Mouse (Mus musculus): ENCODE data around the gene Cnih3. TPM values are rescaled to one million over a fixed set of nuclear protein-coding genes. Genes with fewer than 3 reads are reported as not detected.

Gene Cnih3
- total and polyA plus RNA-seq, 2 experiments from 2014 or later, result 22.5 to 35.7 TPM

DNA sequence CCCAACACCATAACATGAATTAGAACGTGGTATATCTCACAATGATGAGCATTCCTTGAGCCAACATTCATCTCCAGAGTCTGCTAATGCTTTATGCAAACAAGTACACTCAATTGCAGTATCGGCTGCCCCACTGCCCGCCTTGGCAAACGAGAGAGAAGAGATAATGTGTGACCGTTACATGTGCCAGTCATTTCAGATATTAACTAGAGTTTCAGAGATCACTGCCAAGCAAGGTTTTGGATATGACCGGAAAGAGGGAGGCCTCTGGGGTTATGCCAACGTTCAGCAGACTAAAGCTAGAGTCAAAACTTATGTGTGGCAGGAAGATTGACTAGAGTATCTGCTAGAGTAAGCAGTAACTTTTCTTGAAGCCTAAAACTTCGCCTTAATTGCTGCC lies 123.7 kb downstream of the Cnih3 start:
- H3K4me2 ChIP-seq (ENCODE audit: low read depth, low read length, poor library complexity, severe bottlenecking), result no peak overlapping the region
- peaks cover 4% of the 10 kb centered on the region; the same call in 1 of the 2 replicates for H3K9me3 ChIP-seq (ENCODE audit: low read length)
- no peaks in the 10 kb centered on the region for H3K36me3 ChIP-seq (ENCODE audit: insufficient read depth, low read length)
- TF ChIP-seq CTCF (IDR thresholded peaks at IDR 0.05), result no peak
- no peaks in the 10 kb centered on the region for H3K27me3 ChIP-seq (ENCODE audit: insufficient read depth, low read length)
- H3K4me3 ChIP-seq (ENCODE audit: low read depth, low read length), result no peak overlapping the region
- no peak overlapping the region for H3K27ac ChIP-seq (ENCODE audit: low read depth, low read length)
- DNase-seq (ENCODE audit: low spot score) (peak; percentile 42), ATAC-seq (ENCODE audit: low FRiP score) (no peak)
- H3K9ac ChIP-seq (replicated peaks; ENCODE audit: low read length, poor library complexity, severe bottlenecking), result no peak overlapping the region
- 81% methylated on average over 8 of the region's 8 CpGs for WGBS
- H3K4me1 ChIP-seq (ENCODE audit: insufficient read depth, low read length), result no peaks in the 10 kb centered on the region; the same call in 1 of the 2 replicates

DNA sequence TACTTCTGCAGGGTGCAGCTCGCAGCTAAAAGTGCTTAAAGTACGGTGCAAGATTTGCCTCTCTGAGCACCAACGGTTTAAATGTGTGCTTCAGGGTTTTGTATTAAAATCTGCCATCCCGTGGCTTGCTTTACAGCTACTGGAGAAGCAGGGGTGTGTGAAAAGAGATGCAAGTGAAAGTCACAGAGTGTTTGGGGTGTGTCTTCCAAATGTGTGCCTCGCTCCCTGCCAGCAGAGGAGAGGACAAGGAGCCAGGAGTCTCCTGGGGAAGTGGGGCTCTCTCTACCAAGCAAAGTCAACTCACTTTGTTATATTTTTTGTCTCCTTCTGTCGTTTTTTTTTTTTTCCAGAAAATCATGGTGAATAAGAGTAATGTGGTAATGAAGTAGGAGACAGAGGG lies 124.1 kb downstream of the Cnih3 start:
- Histone ChIP-seq H3K4me1 (ENCODE audit: insufficient read depth, low read length) (no peaks in the 10 kb centered on the region; the same call in 1 of the 2 replicates), H3K4me3 (ENCODE audit: low read depth, low read length) (no peak overlapping the region), H3K9me3 (ENCODE audit: low read length) (peaks cover under 1% of the 10 kb centered on the region; the same call in 1 of the 2 replicates), H3K36me3 (ENCODE audit: insufficient read depth, low read length) (no peaks in the 10 kb centered on the region), H3K27me3 (ENCODE audit: insufficient read depth, low read length) (no peaks in the 10 kb centered on the region), H3K9ac (replicated peaks; ENCODE audit: low read length, poor library complexity, severe bottlenecking) (no peak overlapping the region), H3K27ac (ENCODE audit: low read depth, low read length) (no peak overlapping the region), H3K4me2 (ENCODE audit: low read depth, low read length, poor library complexity, severe bottlenecking) (no peak overlapping the region)
- no peak for TF ChIP-seq CTCF (IDR thresholded peaks at IDR 0.05)
- 70% methylated on average over 6 of the region's 6 CpGs for WGBS
- ATAC-seq (ENCODE audit: low FRiP score), result no peak
- no peak for DNase-seq (ENCODE audit: low spot score)

DNA sequence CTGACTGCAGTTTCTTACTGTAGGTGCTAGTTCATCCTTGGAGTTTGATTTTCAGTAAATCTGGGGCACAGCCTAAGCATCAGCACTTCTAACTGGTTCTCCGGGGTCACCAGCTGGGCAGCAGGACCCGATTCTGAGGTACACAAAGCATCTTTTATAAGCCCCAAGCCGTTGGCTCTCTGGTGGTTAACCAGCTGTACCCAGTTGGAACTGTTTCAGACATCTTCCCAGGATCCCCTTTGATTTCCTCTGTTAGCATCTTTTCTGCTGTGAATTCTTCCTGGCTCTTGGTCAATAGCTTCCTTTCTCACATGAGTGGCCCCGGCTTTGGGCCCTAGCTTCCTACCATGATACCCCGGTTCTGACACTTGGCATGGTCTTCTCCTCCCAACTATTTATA lies 132.3 kb downstream of the Cnih3 start:
- Histone ChIP-seq H3K36me3 (ENCODE audit: insufficient read depth, low read length) (no peaks in the 10 kb centered on the region), H3K27me3 (ENCODE audit: insufficient read depth, low read length) (no peaks in the 10 kb centered on the region), H3K9ac (replicated peaks; ENCODE audit: low read length, poor library complexity, severe bottlenecking) (no peak overlapping the region), H3K4me3 (ENCODE audit: low read depth, low read length) (no peak overlapping the region), H3K4me2 (ENCODE audit: low read depth, low read length, poor library complexity, severe bottlenecking) (no peak overlapping the region), H3K27ac (ENCODE audit: low read depth, low read length) (no peak overlapping the region), H3K4me1 (ENCODE audit: insufficient read depth, low read length) (no peaks in the 10 kb centered on the region; the same call in 1 of the 2 replicates), H3K9me3 (ENCODE audit: low read length) (no peaks in the 10 kb centered on the region)
- DNase-seq (ENCODE audit: low spot score) (peak; percentile 73), ATAC-seq (ENCODE audit: low FRiP score) (no peak)
- TF ChIP-seq CTCF (IDR thresholded peaks at IDR 0.05), result no peak
- WGBS, result 60% methylated on average over 5 of the region's 5 CpGs

DNA sequence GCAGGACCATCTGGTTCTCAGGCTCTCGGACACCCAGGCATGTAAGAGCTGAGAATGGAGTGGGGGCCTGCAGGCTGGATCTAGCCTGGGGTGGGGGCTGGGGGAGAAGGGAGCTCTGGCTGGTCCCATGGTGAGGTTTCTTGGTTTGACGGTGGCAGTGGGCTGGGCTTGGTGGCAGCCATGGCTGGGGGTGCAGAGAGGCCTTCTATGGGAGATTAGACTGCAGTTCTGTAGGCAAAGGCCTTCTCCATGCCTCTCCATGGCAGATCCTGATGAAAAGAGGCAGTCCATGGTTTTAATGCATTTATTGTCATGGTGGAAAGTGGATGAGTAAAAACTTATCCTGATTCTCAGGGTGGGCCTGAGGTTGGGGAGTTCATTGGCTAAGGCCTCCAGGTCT lies 151.0 kb downstream of the Cnih3 start:
- WGBS, result 97% methylated on average over 2 of the region's 2 CpGs
- no peak for ATAC-seq (ENCODE audit: low FRiP score)

DNA sequence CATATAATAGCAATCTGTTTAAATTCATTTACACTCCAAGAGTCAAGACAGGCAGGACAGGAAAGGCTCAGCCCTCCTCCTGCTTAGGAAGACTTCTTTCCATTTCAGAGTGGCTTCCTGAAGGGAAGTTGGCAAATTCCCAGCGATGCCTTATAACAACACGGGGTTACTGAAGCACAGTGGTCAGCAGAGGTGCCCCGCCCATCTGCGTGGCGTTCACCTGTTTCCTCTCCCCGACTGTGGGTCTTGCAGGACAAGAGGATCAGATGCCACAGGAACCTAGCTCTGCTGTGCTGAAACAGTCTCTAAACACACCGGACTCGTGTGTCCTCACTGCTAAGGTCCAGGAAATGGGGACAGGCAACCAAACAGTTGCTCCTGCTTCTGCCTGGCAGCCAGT lies 152.9 kb downstream of the Cnih3 start:
- TF ChIP-seq CTCF (IDR thresholded peaks at IDR 0.05), result no peak
- DNase-seq (ENCODE audit: low spot score), result no peak
- Histone ChIP-seq H3K9me3 (ENCODE audit: low read length) (no peaks in the 10 kb centered on the region), H3K27me3 (ENCODE audit: insufficient read depth, low read length) (no peaks in the 10 kb centered on the region), H3K36me3 (ENCODE audit: insufficient read depth, low read length) (no peaks in the 10 kb centered on the region), H3K27ac (ENCODE audit: low read depth, low read length) (no peak overlapping the region), H3K4me3 (ENCODE audit: low read depth, low read length) (no peak overlapping the region), H3K4me2 (ENCODE audit: low read depth, low read length, poor library complexity, severe bottlenecking) (no peak overlapping the region), H3K9ac (replicated peaks; ENCODE audit: low read length, poor library complexity, severe bottlenecking) (no peak overlapping the region), H3K4me1 (ENCODE audit: insufficient read depth, low read length) (no peaks in the 10 kb centered on the region)
- WGBS, result 69% methylated on average over 8 of the region's 8 CpGs
- ATAC-seq (ENCODE audit: low FRiP score), result no peak

More for the DNA sequence above, 151.0 kb downstream of the Cnih3 start:
- no peak overlapping the region for H3K4me2 ChIP-seq (ENCODE audit: low read depth, low read length, poor library complexity, severe bottlenecking)
- H3K36me3 ChIP-seq (ENCODE audit: insufficient read depth, low read length), result no peaks in the 10 kb centered on the region
- no peak overlapping the region for H3K27ac ChIP-seq (ENCODE audit: low read depth, low read length)
- no peak overlapping the region for H3K4me3 ChIP-seq (ENCODE audit: low read depth, low read length)
- no peaks in the 10 kb centered on the region for H3K27me3 ChIP-seq (ENCODE audit: insufficient read depth, low read length)
- no peak overlapping the region for H3K9ac ChIP-seq (replicated peaks; ENCODE audit: low read length, poor library complexity, severe bottlenecking)
- no peak for DNase-seq (ENCODE audit: low spot score)
- no peak for TF ChIP-seq CTCF (IDR thresholded peaks at IDR 0.05)
- no peaks in the 10 kb centered on the region for H3K9me3 ChIP-seq (ENCODE audit: low read length)
- no peaks in the 10 kb centered on the region for H3K4me1 ChIP-seq (ENCODE audit: insufficient read depth, low read length)

Other genes with a start within 250 kb of the Cnih3 start
- gene Nvl, start 208.4 kb upstream of the Cnih3 start, total RNA-seq (2014; rRNA removed), result 25.6 and 36.3 TPM in 2 replicates
- gene Nvl, start 208.4 kb upstream of the Cnih3 start, polyA plus RNA-seq (2015; fragmentation: Nextera tagmentation; extraction: Ambion mirVana), result 29.4 and 32.7 TPM in 2 replicates
- gene Cnih4, start 207.9 kb upstream of the Cnih3 start, total RNA-seq (2014; rRNA removed), result 11.9 and 17.4 TPM in 2 replicates
- 43.1 and 45.7 TPM in 2 replicates for gene Cnih4, start 207.9 kb upstream of the Cnih3 start, polyA plus RNA-seq (2015; fragmentation: Nextera tagmentation; extraction: Ambion mirVana)
- 49.6 and 66.9 TPM in 2 replicates for gene Wdr26, start 140.6 kb upstream of the Cnih3 start, total RNA-seq (2014; rRNA removed)
- 31.4 and 44.1 TPM in 2 replicates for gene Wdr26, start 140.6 kb upstream of the Cnih3 start, polyA plus RNA-seq (2015; fragmentation: Nextera tagmentation; extraction: Ambion mirVana)
- 0.14 and 0.33 TPM in 2 replicates for gene Ccdc121, start 158.8 kb downstream of the Cnih3 start, total RNA-seq (2014; rRNA removed)
- gene Ccdc121, start 158.8 kb downstream of the Cnih3 start, polyA plus RNA-seq (2015; fragmentation: Nextera tagmentation; extraction: Ambion mirVana), result 0.19 and 0.27 TPM in 2 replicates
- under 0.01 and 0.14 TPM in 2 replicates for gene Dnah14, start 223.9 kb downstream of the Cnih3 start, total RNA-seq (2014; rRNA removed)
- 0.43 and 0.70 TPM in 2 replicates for gene Dnah14, start 223.9 kb downstream of the Cnih3 start, polyA plus RNA-seq (2015; fragmentation: Nextera tagmentation; extraction: Ambion mirVana)